Mouse (Mus musculus): ENCODE results near the gene Car12. TPM values are rescaled to one million over a fixed set of nuclear protein-coding genes. Genes with fewer than 3 reads are reported as not detected.

Gene Car12
- 10.8 and 12.1 TPM in 2 replicates for polyA plus RNA-seq (2012; rRNA removed)

DNA sequence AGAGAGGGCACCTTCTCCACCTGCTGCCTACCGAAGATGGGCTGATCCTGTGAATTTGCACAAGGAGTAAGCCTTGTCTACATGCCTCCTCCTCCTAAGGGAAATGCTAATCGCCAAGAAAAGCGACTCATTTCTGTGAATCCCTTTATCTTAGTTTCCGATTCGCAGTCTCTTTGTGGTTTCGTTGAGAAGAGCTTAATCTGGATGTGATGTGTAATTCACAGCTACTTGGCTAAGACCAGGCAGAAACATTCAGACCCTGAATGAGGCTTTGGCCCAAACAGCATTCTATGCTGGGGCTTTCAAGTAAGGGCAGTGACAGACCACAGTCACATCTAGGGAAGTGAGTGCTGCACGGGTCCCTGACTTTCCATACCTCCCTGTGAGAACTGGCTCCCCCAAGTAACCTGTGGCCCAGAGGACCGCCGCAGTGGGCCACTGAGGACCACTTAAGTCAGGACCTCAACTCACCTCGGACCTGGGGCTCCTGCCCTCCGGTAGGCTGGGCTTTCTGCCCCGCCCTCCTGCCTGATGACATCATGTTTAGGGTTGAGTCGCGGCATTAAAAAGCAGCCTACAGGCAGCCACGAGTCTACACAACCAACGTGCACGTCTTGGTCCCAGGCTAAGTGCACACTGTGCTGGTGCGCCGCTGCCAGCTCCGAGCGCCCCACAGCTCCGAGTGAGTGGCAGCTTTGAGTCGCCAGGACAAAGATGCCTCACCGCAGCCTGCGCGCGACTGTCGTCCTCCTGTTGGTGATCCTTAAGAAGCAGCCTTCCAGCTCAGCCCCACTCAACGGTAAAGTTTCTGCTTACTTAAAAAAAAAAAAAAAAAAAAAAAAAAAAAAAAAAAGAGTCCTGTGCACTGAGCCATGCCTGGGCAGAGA, at the start of gene Car12:
Gene Car12 (plus strand): TSS at position 552 of the 887 bp plus-strand sequence.
- no peak for DNase-seq (ENCODE audit: low read depth, low spot score)
- WGBS, result 8% methylated on average over 29 of the region's 29 CpGs

DNA sequence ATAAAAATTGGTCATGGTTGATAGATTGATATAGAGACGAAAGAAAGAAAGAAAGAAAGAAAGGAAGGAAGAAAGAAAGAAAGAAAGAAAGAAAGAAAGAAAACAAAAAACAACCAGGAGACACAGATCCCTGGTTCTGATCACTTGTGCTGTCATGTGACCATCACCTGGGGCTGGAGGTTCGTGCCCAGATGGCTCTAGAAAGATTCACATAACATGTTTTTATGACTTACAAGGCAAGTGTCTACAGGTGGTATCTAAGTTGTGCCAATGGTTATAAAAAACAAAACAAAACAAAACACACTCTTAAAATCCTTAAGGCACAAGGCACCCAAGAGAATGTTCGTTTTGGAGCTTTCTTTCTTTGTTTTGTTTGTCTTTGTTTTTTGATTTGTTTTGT, 49.7 kb upstream of the Car12 start:
- WGBS, result 66% methylated on average over 3 of the region's 3 CpGs
- no peak for DNase-seq (ENCODE audit: low read depth, low spot score)

DNA sequence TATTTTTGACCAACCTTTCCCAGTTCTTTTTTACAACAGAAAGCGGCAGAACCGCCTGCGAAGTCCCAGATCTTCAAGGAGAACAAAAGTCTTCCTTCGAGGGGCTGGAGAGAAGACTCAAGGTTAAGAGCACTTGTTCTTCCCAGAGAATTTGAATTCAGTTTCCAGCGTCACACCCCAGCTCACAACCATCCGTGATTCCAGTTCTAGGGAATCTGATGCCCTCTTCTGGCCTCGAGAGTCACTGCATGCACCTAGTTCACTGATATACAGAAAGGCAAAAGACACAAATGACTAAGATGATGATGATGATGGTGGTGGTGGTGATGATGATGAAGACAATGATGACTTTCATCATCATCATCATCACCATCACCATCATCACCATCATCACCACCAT, 48.9 kb upstream of the Car12 start:
- DNase-seq (ENCODE audit: low read depth, low spot score), result no peak
- 94% methylated on average over 7 of the region's 7 CpGs for WGBS

DNA sequence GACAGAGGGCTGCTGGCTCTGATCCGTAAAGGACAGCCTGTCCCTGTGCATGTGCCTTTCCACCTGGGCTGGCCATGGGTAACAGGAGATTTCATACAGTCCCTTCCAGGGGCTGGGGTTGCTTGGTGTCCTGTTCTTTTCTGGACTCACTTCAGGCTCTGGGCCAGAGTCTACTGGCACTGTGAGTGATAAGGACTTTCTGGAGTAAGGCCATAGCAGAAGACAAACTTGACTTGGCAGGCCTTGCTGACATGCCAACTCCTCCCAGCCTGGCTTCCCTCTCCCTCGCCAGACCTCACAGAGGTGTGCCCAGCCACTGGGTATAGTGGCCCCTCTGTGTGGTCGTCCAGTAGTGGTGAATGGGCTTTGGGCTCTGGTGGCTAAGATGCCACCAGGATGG, 47.3 kb upstream of the Car12 start:
- 58% methylated on average over 3 of the region's 3 CpGs for WGBS

DNA sequence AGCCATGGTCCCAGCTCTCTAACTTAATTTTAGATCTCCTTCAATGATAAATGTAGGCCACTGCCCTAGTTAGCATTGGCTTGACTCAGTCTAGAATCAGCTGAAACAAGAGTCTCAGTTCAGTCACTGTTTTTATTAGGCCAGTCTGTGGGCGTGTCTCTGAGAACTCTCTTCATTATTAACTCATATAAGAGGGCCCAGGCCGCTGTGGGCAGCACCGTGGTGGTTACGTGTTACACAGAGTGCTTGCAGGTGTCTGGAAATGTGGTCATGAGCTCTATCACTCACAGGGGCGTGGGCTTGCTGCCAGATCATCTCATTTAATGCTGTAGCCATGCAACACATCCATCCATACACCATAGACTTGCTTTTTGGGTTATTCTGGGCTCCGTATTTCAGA, 46.4 kb upstream of the Car12 start:
- WGBS, result 58% methylated on average over 6 of the region's 6 CpGs
- DNase-seq (ENCODE audit: low read depth, low spot score), result no peak

More for the DNA sequence above, 47.3 kb upstream of the Car12 start:
- DNase-seq (ENCODE audit: low read depth, low spot score), result no peak

DNA sequence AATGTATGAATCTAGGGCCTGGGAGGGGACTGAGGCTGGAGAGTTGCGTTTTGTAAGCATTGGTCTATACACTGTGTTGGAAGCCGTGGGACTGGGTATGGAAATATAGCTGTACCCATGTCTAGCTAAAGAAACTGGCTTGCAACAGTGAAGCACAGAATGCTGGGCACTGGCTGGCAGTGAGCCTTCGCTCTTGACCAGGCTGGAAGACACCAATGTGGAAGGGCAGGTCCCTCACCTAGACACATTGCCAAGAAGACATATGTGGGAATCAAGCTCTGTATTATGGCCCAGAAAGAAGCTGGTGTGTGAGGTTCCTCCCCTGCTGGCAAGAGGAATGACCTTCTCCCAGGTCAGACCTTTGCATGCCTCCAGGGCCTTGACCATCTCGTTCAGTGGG, 45.6 kb upstream of the Car12 start:
- no peak for DNase-seq (ENCODE audit: low read depth, low spot score)
- 94% methylated on average over 4 of the region's 4 CpGs for WGBS

DNA sequence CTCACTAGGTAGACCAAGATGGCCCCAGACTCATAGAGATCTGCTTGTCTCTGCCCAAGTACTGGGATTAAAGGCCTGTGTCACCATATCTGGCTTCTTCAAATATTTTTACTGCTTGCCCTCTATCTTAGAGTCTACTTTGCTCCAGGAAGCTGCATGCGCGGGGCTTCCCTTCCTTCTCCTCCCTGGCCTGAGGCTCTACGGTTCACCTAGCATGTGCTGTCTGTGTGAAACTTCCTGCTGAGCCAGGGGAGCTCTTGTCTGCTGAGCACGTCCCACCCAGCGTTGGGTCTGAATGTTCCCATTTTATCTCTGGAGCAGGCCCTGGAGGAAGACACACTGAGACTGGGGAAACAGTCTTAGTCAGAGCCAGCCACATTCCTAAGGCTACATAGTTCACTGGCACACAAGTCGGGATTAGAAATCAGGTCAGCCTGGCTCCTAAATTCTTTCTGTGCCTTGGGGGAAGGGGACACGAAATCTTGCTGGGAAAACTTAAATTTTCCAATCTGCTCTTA, 43.9 kb upstream of the Car12 start:
- WGBS, result 42% methylated on average over 7 of the region's 7 CpGs
- DNase-seq (ENCODE audit: low read depth, low spot score), result no peak

DNA sequence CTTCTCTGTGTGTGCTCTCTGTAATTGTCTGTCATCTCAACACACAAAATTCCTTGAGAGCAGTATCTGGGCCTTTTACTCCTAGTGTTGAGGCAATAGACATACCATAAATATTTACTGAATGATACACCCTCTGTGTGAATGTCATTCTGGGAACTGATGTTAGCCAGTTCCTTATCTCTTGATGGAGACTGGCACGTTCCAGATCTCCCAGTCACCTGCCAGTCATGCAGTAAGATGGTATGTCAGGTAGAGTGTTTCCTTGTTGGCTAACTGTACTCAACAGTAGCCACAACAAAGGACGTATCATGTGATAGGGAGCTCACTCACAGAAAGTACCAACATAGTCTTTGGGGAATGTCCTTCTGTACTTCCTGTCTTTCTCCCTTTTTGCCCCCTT, 39.7 kb upstream of the Car12 start:
- WGBS, result 22% methylated on average over 2 of the region's 2 CpGs

DNA sequence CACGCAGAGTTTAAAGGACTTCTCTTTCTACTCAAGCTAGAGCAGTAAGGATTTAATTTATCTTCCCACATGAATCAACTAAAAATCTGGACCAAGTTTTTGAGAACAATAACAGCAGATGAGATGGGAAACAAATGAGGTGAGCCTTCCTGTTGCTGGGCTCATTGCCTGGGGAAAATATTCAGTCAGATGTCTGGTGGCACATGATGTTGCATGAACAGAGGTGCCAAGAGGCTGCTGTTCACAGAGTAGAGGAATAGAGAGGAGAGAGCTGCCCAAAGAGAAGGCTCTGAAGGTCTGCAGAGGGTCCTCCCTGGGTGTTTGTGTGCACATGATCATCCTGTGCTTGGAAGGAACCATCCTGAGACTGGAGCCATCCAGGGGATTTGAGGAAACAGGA, 37.9 kb upstream of the Car12 start:
- DNase-seq (ENCODE audit: low read depth, low spot score), result no peak
- WGBS, result 100% methylated on average over 1 of the region's 1 CpGs

More for the DNA sequence above, 39.7 kb upstream of the Car12 start:
- DNase-seq (ENCODE audit: low read depth, low spot score), result no peak

DNA sequence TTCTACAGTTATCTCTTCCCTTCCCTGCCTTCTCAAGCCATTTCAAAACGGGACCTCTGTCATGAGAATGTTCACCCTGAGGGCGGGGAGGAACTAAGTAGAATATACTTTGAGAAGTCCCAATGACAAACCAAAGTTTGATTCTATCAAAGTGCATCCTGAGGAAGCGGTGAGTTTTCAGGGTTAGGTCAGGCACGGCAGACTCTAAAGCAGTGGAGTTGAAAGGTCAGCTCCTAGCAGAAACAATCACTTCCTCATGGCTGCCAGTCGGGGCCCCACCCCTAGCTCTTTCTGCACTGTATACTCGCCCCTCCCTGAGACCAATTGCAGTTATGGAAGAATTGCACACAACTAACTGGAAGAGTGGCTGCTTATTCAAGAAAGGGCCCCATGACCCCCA, 33.4 kb upstream of the Car12 start:
- WGBS, result 21% methylated on average over 6 of the region's 6 CpGs
- peak; percentile 64 for DNase-seq (ENCODE audit: low read depth, low spot score)

DNA sequence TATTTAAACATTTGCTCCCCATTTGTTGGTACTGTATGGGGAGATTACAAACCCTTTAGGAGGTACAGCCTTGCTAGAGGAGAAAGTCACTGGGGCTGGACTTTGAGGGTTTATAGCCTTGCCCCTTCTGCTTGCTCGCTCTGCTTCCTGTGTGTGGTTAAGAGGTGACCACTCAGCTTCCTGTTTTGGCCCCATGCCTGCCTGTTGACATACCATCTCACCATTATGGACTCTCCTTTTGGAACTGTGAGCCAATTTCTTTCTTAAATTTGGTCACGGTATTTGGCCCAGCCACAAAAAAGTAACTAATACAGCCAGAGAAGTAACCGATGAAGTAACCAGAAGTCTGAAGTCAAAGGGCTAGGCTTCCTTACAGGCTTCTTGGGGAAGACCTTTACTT, 30.7 kb upstream of the Car12 start:
- WGBS, result 82% methylated on average over 3 of the region's 3 CpGs
- no peak for DNase-seq (ENCODE audit: low read depth, low spot score)

DNA sequence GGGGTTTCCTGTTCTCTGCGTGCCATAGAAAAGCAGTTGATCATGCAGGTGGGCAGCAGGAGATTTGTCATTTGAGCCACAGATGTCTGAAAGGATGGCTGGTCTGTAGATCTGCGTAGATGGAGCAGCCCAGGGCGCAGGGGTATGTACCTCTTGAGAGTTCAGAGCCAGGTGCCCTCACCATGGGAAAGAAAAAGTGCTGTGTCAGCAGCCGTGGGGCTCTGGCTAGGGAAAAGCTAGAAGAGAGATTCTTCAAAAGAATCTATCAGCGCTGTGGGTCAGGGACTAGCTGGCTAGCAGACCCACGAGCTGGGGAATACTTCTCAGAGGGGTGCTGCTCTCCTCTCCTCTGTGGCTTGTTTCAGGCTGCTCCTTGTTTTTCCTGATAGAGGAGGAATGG, 27.8 kb upstream of the Car12 start:
- DNase-seq (ENCODE audit: low read depth, low spot score), result no peak
- WGBS, result 85% methylated on average over 6 of the region's 6 CpGs

DNA sequence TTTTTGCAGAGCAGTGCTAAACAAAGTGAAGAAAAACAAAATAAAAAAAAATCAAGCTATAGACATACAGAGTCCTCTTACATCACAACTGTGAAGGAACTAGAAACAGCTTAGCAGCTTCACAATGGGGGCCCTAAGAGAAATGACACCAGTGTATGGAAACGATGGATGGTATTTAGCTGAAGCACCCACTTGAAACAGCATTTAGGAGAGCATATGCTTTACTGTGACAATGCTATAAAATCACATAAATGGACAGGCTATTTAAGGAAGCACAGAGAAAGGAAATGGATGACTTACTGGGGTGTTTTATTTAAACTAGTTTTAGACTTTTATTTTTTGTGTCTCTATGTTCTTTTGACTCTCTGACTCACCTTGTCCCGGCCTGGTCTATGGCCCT, 25.8 kb upstream of the Car12 start:
- DNase-seq (ENCODE audit: low read depth, low spot score), result no peak
- 77% methylated on average over 2 of the region's 2 CpGs for WGBS

DNA sequence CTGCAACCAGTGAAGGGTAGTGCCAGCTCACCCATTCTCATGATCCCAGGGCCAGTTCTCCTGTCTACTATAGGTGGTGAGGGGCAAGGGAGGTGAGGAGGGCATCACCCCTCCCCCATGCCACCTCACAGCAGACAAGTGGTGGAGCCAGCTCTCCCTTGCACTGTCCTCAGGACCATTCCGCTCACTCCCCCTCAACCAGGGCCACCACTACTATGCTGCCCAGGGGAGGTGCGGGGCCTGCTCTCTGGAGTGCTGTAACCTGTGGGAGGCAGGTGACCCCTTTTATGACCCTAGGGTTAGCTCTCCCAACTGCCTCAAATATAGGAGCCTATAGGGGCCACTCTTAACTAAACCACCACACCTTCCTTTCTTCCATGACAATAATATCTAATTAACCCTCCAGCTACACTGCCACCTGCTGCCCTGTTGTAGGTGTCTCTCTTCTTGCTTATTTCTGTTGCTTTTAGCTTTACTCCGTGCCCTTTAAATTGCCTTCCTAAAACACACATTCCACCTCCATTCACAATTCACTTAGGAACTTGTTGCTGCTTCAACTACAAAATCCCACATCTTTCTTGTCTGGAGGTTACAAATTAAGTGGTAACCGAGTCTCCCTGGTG, 21.7 kb upstream of the Car12 start:
- 73% methylated on average over 4 of the region's 4 CpGs for WGBS
- no peak for DNase-seq (ENCODE audit: low read depth, low spot score)

DNA sequence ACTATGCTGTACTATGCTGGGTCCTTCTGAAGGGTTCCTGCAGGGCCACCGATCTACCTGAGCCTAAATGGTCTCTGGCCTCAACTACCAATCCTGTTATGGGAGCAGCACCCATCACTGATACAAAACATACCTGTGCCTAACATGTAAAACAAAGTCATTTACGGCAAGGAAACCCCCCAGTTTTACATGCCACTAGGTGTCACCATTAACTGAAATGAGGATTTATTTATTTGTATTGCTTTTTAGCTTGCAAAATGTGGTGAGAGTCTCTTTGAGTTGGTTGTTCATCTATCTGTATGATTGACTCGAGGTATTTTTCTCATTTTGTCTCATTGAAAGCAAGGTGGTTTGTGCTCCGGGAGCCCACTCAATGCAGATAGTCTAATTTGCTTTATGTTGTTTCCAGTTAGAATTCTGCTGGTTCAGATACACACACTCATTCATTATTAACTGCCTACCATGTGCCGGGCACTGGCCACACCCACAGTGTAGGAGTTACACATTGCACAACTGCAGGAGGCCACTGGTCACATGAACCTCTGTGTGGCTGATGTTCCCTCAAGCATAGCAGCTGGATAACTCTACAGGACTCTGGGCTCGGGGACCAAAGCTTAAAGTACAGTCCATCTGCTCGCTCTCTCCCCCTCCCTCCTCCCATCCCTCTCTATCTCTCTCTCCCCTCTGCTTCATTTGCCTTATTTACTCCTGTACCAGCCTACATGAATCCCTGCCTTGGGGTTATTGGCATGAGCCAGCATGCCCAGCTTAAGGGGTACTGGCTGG, 15.9 kb upstream of the Car12 start:
- no peak for DNase-seq (ENCODE audit: low read depth, low spot score)

DNA sequence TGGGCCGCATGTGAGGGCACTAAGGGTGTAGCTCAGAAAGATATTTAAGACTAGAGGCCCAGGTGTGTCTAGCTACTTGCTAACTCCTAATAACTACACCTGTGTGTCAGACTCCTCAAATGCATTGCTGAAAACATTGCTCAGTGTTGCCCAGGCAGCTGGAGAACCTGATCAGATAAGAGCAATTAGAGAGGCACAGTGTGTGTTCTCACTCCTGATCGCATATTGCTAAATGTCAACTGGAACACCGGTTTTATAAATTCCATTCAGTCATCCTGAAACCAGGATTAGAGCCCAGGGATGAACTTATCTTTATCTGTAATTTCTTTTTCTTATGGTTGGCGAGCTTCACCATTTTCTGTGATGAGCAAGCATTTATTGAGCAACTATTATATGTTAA, 13.7 kb upstream of the Car12 start:
- 83% methylated on average over 4 of the region's 4 CpGs for WGBS

More for the DNA sequence above, 15.9 kb upstream of the Car12 start:
- WGBS, result 54% methylated on average over 7 of the region's 7 CpGs

DNA sequence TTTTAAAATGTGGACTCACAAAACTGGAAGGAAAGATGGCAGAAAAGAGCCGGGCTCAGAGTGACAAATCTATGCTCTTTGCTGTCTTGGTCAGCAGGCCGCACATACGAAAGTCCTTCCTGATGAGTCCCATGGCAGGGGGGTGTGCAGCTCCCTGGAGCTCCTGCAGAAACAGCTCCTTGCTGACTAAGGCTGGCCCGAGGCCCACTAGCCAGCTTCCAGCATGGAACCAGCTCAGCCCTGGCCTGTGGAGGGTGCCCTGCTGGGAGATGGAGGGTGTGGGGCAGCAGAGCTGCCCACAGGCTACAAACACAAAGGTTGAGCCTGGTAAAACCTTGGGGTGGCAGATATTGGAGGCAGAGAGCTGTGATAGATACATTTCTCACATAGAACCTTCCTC, 10.5 kb upstream of the Car12 start:
- WGBS, result 97% methylated on average over 4 of the region's 4 CpGs
- no peak for DNase-seq (ENCODE audit: low read depth, low spot score)

More for the DNA sequence above, 13.7 kb upstream of the Car12 start:
- DNase-seq (ENCODE audit: low read depth, low spot score), result no peak

DNA sequence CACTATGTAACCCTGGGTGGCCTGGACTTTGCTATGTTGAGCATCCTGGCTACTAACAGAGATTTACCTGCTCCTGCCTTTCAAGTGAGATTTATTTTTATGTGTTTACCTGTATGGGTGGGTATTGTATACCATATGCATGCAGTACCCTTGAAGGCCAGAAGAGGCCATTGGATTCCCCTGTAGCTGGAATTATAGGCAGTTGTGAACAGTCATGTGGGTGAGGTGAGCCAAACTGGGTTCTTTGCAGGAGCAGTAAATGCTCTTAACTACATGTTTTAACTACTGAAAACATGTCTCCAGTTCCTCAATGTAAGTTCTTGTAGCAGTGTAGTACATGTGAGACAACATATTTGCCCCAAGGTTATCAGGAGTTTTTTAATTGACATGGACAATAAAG, 8.1 kb upstream of the Car12 start:
- DNase-seq (ENCODE audit: low read depth, low spot score), result no peak

DNA sequence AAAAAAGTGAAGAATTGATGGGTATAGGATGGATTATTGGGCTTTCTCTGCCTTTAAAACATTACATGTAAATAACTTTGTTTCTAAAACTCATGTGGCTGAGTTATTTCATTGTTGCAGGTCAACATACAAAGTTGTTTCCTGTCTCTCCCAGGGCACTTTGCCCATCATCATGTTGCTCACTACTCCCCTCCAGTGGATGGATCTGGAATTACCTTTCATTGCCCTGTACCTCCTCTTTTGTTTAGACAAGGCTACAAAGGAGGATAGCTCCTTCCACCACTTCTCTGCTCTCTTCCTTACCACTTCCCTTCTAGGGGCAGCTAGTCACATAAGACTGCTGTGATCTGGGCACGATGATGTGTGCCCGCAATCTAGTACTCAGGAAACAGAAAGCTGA, 7.7 kb upstream of the Car12 start:
- 44% methylated on average over 2 of the region's 2 CpGs for WGBS
- peak; percentile 75 for DNase-seq (ENCODE audit: low read depth, low spot score)

DNA sequence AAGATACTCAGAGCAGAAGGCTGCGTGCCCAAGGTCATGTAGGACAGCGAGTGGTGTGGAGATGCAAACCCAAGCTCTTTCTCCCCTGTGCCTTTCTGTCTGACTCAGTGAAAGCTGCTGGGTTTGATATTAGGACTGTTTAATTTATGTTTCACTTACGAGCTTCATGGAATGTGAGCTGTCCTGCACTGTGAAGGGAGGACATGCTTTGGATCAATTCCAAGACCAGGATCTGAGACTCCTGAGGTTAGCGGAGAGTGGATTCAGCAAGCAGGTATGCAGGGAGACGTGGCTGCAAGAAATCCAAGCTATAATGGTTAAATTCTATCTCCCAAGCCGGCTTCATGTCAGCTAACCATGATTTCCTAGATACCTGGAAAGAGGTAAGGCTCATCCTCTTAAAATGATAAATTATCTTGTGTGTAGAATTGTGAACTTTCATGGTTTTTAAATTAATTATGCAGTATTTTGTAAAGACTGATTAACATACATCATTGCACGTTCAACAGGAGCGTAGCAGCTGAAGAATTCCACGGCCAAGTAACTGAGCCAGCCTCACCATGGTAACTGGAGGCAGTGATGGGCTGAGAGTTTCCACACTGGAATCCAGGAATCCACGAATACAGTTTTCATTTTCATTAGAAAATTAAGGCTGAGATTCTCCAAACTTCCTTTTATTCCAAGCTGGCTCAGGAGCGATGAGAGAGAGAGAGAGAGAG, 5.3 kb upstream of the Car12 start:
- no peak for DNase-seq (ENCODE audit: low read depth, low spot score)
- WGBS, result 77% methylated on average over 11 of the region's 11 CpGs

Data from large intestine, adult 2 months (tissue).